Mouse (Mus musculus) brain, embryonic 18.5 days (tissue): ENCODE measurements at regions not wholly inside any gene's neighbourhood (a gene's known extent, or its start where the extent isn't known, plus 50 kb on each side); places are given as distances from the start of the nearest gene placed in this dataset.

Experiments
- DNase-seq: peaks from one replicate; pipeline ENCODE4 v3.0.0-alpha.2; 2012; ENCODE audit warnings: low read depth, low spot score

- no peak for DNase-seq
These were observed 106.0 kb upstream of the Col1a2 start for GRCm38 (mm10) chr6:4398599-4398980.

- DNase-seq = no peak
These were observed 99.3 kb upstream of the Col1a2 start for GRCm38 (mm10) chr6:4405301-4405700.

GRCm38 (mm10) chr6:4407748-4408147, 96.9 kb upstream of the Col1a2 start:
- DNase-seq = no peak

- no peak for DNase-seq
These were observed 91.4 kb upstream of the Col1a2 start for GRCm38 (mm10) chr6:4413201-4413600.

- DNase-seq = no peak
These were observed 90.4 kb upstream of the Col1a2 start for GRCm38 (mm10) chr6:4414166-4414565.

- DNase-seq = no peak
These were observed 89.4 kb upstream of the Col1a2 start for GRCm38 (mm10) chr6:4415206-4415605.

- no peak for DNase-seq
These were observed 87.3 kb upstream of the Col1a2 start for GRCm38 (mm10) chr6:4417247-4417709.

- DNase-seq = no peak
These were observed 86.2 kb upstream of the Col1a2 start for GRCm38 (mm10) chr6:4418376-4418775.

GRCm38 (mm10) chr6:4418941-4419351, 85.7 kb upstream of the Col1a2 start:
- DNase-seq = no peak

GRCm38 (mm10) chr6:4421466-4421865, 83.1 kb upstream of the Col1a2 start:
- no peak for DNase-seq

- no peak for DNase-seq
These were observed 77.5 kb upstream of the Col1a2 start for GRCm38 (mm10) chr6:4427122-4427521.

- no peak for DNase-seq
These were observed 73.8 kb upstream of the Col1a2 start for GRCm38 (mm10) chr6:4430704-4431310.

- no peak for DNase-seq
These were observed 72.4 kb upstream of the Col1a2 start for GRCm38 (mm10) chr6:4432192-4432591.

- no peak for DNase-seq
These were observed 68.2 kb upstream of the Col1a2 start for GRCm38 (mm10) chr6:4436439-4436838.

GRCm38 (mm10) chr6:4436874-4437273, 67.7 kb upstream of the Col1a2 start:
- DNase-seq = no peak

- no peak for DNase-seq
These were observed 62.9 kb upstream of the Col1a2 start for GRCm38 (mm10) chr6:4441618-4442167.

GRCm38 (mm10) chr6:4445906-4446305, 58.7 kb upstream of the Col1a2 start:
- no peak for DNase-seq

GRCm38 (mm10) chr6:4451227-4451626, 53.4 kb upstream of the Col1a2 start:
- no peak for DNase-seq
